Mouse (Mus musculus) spleen, postnatal 14 days (tissue): ENCODE measurements around the gene Zbtb3.
A peak's percentile ranks its signal among the peaks of the same experiment; 100 is the strongest.
"Not testable (repeated sequence)": the region's sequence is repeated elsewhere in the genome, so short reads cannot be mapped to it uniquely, and the experiment has no call there.

Source experiments
- DNase-seq, 2 experiments: peaks; one replicate each; pipeline ENCODE4 v3.0.0; 2021 to 2022; ENCODE audit warnings: low spot score in 2 of 2

Zbtb3 gene

DNA sequence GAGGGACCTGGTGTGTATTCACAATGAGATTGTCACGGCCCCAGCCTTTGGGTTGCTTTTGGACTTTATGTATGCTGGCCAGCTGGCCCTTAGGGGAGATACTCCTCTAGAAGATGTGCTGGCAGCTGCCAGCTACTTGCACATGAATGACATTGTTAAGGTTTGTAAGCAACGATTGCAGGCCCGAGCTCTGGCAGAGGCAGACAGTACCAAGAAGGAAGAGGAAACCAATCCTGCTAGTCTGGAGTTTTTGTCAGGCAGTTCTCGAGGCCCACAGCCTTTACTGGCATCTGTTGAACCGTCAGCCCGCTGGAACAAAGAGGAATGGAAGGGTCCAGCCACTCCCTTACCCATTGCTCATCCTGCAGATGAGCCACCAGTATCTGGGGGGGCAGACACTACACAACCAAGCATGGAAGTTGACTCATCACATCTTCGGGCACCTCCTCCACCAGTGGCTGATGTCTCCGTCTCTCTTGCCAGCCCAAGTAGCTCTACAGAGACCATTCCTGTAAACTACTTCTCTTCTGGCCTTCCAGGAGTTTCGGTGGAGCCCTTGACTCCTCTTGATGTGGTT is 937 bp downstream of the Zbtb3 start:
- DNase-seq: no peak

DNA sequence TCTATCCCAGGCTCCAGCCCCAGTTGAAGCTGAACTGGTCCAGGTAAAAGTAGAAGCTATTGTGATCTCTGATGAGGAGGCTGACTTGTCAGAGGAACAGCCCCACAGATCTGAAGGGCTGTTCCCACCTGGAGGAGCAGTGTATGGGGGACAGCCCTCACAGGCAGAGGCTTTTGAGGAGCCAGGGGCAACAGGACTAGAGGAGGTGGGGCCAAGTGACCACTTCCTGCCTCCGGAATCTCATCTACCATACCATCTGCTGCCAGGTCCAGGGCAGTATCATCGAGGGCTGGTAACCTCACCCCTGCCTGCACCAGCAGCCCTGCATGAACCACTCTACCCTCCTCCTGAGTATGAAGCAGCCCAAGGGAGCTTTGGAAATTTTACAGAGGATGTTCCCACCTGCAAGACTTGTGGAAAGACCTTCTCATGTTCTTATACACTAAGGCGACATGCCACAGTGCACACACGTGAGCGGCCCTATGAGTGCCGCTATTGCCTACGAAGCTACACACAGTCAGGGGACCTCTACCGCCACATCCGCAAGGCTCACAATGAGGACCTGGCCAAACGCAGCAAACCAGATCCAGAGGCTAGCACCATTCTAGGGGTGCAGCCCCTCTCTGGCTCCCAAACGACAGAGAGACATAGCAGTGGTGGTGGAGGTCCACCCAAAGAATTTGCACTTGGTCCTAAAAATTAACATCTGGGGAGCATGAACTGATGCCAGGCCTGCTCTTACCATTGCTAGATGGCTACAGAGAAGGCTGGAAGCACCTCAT is 1.7 kb downstream of the Zbtb3 start:
- no peak for DNase-seq

DNA sequence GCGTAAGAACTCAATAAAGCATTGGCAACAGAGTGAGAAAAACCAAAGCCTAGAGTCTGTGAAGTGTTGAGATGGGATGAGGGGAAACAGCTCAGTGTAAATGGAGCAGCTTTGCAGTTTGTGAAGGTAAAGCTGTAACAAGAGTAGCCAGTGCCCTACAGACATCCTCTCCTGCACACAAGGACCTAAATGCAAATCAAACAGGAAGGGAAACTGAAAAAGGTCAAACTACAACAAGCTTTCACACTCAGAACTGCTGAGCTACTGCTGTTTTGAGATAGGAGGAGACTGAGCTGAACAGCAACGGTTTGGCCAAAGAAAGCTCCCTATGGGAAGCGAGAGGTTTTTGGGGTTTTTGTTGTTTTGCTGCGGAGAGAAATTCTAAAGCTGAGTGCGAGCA is 4.5 kb downstream of the Zbtb3 start:
- DNase-seq: no peak

DNA sequence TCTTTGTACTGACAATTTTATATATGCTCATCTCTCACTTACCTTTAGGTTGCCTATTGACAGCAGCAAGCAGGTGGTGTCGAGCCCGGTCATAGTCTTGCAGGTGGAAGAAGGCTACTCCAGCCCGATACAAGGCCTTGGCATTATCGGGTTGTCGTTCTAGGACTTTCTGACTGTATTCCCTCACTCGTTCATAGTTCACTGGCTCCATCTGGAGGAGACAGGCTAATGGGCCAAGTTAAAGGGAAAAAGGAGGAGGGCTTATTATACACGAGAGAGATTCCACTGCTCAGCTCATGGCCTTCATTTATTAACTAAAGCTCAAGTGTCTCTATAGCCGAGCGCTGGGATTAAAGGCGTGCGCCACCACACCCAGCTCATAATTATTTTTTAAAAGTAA is 13.5 kb downstream of the Zbtb3 start:
- no peak for DNase-seq

DNA sequence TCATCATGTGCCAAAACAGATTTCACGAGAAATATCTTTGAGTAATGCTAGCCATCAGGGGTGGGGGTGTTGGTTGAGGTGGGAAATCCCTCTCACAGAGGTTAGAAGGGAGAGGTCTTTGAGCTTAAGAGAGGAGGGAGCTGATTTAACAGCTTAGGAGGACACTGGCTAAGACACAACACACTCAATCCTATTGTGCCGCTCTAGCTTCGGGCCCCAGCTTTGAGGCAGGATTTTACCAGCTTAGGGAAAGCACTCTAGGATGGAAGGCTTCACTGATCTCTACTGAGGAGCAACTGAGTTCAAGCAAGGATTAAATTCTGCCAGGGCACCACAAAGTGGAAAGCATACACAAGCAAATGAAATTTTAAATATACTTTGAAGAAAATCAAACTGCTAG is 14.6 kb downstream of the Zbtb3 start:
- DNase-seq: no peak

DNA sequence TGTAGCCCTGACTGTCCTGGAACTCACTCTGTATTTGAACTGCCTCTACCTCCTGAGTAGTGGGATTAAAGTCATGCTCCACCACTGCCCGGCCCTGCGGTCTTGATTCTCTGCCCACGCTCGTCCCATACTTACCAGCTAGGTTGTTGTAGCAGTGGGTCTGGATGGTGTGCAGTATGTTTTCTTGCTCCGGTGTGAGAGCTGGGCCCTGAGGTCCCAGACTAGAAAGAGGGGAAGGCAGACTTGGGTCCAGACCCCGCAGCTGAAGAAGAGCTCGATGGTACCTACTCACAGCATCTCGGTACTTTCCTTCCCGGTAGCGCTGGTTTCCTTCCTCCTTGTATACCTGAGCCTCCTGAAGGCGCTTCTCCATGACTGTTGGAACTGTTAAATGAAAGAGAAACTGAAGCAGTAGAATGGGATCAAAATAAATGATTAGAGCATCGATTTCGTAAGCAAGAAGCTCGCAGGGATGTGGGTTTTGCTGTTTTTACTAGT is 16.0 kb downstream of the Zbtb3 start:
- DNase-seq: no peak

DNA sequence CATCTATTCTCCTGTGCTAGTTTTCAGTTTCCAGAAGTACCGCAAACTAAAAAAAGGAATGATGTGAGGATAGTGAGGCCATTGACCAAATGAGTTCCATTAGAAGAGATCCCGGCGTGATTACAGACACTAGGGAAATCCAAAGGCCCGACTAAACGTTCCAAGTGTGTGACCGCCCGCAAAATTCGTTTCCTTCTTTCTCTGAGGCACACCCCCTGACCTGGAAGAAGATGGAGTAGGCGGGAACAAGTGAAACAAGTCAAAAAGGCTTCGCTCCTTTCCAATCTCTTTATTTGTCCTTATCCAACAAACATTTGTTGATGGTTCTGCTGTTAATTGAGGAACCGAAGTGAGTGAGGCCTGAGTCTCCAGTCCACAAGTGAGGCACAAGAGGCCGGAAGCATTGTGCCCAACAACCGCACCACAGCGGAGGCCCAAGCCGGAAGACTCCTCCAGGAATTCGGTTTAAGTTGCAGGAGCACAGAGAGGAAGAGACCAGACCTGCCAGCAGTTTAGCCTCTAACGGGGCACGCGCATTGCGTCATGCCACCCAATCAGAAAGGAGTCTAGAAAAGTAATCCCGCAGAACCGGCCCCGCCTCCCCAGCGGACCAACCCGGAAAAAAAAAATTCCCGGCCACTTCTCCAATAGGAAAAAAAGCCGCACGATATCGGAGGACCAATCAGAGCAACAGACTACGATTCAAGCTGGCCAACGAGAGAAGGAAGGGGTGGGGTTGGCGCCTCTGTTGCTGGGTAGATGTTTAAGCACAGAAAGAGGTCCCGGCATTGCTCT is 16.6 kb downstream of the Zbtb3 start, which contains the start of gene Ttc9c:
Ttc9c (minus strand) TSS at position 533 of the 795 bp plus-strand sequence.
- DNase-seq: peak; percentile 81 to 83

DNA sequence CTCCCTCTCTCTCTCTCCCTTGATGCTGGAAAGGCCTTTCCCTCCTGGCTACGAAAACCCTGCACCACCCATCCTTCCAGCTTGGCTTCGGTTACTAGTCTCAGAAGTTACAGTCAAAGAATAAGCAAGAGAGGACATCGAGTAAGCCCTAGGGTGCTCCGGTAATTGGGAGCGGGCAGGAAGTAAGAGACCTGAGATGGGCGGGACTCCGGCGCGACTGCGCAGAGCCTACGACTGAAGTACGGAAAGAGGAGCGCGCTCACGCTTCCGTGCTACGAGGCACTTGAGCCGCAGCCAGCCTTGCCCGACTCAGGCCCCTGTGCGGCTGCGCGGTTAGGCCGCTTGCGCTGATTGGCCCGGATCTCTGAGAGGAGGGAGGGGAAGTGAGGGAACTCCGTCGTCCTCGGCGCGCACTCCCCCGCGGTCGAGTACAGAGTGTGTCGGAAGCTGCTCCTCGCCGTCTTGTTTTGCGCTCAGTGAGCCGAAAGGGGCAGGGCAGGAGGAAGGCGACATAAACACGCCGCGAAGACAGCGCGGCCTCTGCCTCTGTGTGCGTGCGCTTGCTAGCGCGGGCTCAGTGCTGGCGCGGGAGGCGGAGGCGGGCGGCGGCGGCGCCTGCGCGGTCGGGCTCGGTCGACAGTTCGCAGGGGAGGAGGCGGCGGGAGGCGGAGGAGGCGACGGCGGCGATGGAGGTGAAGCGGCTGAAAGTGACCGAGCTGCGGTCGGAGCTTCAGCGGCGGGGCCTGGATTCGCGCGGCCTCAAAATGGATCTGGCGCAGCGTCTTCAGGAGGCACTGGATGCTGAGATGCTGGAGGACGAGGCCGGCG is 17.5 kb downstream of the Zbtb3 start, which contains the start of gene Hnrnpul2:
Hnrnpul2 (plus strand) TSS at position 415 of the 828 bp plus-strand sequence.
- peak; percentile 93 to 94 for DNase-seq

DNA sequence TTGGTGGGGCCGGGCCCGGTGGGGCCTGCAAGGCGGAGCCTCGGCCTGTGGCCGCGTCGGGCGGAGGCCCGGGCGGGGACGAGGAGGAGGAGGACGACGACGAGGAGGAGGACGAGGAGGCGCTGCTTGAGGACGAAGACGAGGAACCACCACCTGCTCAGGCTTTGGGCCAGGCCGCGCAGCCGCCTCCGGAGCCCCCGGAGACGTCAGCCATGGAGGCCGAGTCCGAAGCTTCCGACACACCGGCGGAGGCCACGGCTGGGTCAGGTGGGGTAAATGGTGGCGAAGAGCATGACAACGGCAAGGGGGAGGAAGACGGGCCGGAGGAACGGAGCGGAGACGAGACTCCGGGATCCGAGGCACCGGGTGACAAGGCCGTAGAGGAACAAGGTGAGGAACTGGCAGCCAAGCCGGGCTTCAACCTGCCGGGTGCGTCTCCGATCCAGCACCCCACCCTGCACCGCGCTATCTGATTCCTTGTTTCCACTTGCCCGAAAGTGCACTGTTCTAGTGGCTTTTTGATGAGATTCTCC is 18.1 kb downstream of the Zbtb3 start:
- peak; percentile 33 to 40 for DNase-seq

DNA sequence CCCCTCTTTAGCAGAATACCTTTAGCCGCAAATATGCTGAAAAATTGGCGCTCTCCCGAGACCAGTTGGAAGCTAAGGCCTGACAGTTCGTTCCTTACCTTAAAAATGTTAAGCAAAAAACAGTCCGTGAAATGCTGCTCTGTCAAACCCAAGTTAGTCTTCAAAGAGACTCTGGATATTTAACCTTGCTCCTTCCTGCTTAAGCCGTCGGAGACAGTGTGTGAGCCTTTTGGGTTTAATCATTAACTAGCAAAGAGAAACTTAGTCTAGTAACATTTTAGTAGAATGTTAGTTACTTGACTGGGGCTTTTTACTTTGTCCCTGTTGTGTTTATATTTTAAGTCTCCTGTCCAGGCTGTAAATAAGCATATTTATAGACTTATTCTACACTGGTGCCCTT is 18.8 kb downstream of the Zbtb3 start:
- no peak for DNase-seq

DNA sequence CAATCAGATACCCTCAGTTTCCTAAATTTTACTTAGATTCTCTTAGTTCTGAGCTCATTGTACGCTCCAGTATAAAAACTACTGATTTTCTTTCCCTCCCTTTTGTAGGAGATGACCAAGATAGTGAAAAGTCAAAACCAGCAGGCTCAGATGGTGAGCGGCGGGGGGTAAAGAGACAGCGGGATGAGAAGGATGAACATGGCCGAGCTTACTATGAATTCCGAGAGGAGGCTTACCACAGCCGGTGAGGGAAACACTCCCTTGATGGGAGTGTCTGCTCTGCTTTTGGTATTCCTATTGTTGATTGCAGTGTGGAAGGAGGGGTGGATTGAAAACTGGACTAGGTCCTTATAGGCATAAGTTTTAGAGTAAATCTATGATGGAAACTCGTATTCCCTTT is 20.3 kb downstream of the Zbtb3 start:
- no peak for DNase-seq

DNA sequence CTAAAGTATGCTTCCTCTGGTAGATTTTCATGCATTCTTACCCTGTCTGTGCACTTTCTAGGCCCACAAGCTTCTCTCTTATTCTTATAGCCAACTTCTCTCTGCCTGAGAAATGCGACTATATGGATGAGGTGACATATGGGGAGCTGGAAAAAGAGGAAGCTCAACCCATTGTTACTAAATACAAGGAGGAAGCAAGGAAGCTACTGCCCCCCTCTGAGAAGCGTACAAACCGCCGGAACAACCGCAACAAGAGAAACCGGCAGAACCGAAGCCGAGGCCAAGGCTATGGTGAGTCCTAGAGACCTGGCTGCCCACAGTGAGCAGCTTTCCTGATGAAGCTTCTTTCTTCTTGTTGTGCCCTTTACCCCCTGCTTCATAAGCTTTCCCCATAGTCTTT is 27.3 kb downstream of the Zbtb3 start, which contains the start of gene AC129217.1:
AC129217.1 (plus strand) TSS at position 114 of the 400 bp plus-strand sequence.
- DNase-seq: no peak

DNA sequence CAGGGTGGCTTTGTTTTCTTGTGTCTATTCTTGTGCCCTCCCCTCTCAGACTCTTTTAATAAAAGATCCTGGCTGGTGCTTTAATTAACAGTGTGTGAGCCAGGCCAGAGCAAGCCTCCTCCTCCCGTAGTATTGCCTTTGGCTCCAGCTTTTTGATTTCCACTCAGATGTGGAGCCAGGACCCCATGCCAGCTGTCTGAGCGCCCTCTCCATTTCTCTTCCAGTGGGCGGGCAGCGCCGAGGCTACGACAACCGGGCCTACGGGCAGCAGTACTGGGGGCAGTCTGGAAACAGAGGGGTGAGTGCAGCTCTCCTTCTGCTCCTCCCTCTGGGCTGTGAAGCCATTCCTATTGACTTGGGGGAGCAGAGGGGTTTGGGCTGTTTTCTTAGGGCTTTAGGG is 28.3 kb downstream of the Zbtb3 start:
- DNase-seq: no peak

DNA sequence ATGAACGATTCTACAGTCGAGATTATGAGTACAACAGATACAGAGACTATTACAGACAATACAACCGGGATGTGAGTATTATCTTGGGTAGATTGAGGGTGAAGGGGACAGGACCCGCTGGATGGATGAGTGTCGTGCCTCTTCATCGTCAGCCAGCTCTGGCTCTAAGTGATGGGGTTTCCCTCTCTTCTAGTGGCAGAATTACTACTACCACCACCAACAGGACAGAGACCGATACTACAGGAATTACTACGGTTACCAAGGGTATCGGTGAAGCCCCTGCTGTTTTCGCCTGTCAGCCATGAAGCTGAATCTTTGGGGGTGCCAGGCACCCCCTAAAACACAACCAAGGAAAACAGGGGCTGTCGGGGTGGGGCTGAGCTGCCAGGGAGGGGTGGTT is 28.9 kb downstream of the Zbtb3 start:
- no peak for DNase-seq

DNA sequence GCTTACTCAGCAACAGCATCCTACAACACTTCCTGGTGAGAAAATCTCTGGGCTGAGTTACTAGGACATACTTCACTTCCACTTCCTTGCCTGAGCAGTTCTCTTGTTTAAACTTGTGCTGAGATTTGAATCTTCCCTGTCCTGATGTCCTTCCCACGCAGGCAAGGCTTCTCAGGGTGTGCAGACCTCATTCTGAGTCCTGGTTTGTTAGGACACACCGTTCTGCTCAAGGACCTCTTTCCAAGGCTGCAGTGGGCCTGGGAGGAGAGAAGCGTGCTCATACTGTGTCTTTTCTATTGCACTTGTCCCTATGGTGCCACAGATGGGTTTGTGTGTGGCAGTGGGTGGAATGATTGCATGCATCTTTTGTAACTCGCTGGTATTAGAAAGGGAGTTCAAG is 30.6 kb downstream of the Zbtb3 start:
- DNase-seq: no peak

DNA sequence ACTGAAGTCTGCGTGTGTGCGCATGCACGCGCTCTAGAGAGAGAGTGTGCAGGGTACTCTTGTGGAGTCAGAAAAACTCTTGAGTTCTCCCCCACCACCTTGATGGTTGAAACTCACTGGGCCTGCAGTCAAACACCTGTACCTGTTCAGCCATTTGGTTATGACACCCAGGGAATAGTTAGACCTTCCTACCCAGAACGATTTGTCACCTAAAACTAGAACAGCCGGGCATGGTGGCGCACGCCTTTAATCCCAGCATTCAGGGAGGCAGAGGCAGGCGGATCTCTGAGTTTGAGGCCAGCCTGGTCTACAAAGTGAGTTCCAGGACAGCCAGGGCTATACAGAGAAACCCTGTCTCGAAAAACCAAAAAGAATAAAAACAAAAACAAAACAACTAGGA is 34.0 kb downstream of the Zbtb3 start:
- DNase-seq: not testable (repeated sequence)

DNA sequence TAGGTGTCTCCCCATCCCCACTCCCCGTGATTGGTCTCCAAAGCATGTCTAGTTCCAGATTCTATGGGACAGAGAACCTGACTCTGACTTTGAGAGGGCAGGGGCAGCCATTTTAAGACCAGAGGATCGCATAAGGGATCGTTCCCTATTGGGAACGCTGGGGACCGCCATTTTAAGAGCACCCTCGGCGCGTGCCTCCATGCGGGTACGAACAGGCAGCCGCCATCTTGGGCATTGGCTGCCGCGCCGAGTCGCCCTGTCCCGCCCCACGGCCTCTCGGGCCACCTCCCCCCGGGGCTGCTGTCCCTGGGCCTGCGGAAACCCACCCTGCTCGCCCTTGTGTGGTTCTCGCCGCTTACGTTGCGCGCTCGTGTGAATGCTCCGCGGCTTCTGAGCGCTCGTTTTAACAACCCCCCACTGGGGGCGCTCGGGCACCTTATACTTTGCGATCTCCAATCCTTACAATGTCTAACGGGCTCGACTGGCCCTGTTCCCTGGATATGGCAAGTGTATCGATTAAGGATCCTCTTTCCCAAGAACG is 35.0 kb downstream of the Zbtb3 start, which contains the start of gene Bscl2:
Bscl2 (plus strand) TSS at position 217 of the 541 bp plus-strand sequence.
- DNase-seq: peak; percentile 68 to 77

DNA sequence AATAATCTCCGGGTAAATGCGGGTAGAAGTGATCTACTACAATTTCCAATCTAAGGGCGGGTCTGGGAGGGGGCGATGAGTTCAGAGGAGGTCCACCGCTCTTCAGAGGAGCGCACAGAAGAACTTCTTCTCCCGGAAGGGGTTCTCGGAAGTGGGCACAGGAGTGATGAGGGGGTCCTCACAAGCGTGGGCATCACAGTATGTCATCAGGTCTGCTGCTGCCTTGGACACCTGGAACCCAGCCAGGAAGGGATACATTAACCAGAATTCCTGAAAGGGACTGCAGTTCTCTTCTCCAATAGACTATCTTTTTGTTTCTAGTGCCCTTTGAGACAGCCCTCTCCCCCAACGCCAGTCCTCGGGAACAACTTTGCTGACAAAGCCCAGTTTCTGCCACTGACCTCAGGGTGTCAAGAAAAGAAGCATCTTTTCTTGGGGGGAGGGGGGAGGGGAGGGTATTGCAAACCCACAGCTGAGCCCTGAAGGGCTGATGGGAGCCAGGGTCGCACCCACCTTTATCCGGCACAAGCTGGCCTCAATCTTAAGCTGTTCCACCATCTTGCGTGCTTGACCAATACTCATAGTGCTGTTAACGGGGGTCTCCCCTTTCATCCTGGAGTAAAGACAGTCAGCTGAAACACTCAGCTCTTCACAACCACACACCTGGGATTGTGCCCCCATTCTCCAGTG is 35.8 kb downstream of the Zbtb3 start:
- no peak for DNase-seq

DNA sequence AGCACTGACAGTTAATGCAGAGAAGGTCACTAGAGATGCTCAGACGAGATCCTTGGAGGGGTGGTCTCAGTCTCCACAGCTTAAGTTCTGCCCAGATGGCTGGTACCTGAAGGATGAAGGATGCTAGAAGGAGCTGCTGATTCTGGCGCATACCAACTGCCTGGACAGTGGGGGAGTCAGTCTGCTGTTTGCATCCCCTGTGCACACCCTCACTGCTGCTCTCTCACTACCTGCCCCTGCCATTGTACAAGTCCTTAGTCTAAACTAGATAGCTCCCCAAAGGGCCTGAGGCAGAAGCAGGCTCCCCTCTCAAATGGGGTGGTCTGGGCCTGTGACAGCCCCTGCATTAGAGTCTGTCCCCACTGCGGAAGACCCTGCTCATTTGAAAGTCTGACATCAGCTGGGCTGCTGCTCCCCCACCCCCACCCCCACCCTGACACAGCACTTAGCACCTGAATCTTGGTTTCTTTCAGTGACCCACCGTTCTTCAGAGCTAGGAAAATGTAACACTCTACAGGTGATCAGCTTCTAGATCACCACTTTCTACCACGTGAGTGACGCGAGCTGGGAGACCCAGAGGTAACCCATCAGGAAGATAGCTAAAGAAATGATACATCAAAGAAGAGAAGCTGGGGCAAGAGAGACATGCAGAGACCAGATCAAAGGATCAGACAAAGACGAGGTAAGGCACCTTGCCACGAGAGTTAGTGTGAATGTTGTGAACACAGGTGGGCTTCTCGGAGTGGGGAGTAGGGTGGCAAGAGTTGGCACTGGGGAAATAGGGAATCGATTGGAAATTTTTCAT is 37.0 kb downstream of the Zbtb3 start, which contains the start of gene Gng3:
Gng3 (minus strand) TSS at position 92 of the 805 bp plus-strand sequence.
- DNase-seq: no peak
